Mouse (Mus musculus): ENCODE data around the gene Arhgap45. TPM values are rescaled to one million over a fixed set of nuclear protein-coding genes. Genes with fewer than 3 reads are reported as not detected.

Arhgap45 gene
- polyA plus RNA-seq, 2 experiments = 7.9 to 20.9 TPM

DNA sequence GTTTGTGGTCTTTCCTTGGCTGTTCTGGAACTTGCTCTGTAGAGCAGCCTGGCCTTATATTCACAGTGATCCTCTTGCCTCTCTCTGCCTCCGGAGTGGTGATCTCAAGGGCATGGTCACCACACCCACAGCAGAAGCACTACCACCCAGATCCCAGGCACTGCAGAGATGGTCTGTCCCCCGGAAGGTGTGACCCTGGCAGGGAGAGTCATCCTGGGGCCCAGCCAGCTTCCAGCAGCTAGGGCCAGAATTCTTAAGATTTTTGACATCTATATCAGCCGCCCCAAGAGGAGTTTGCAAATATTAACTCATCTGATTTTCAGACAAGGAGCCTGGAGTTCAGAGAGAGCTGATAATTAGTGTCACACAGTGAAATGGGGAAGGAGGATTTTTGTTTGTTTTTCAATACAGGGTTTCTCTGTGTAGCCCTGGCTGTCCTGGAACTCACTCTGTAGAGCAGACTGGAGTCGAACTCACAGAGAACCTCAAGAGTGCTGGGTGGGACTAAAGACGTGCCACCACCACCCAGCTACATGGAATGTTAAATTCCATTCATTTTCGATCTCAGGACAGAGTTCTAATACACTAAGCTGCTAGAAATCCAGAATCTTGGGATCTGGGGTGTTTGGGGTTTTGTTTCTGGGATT is 30.1 kb upstream of the Arhgap45 start:
- Histone ChIP-seq H3K4me1 (replicated peaks; ENCODE audit: control insufficient read depth in 2 of 2, insufficient read depth in 2 of 2, low read length in 1 of 2) (peaks cover 31 to 42% of the 10 kb centered on the region in 2 experiments), H3K36me3 (replicated peaks; ENCODE audit: control insufficient read depth, insufficient read depth, low read depth) (no peaks in the 10 kb centered on the region), H3K9ac (replicated peaks) (peak overlapping the region; percentile 96), H3K27ac (peak overlapping the region; percentile 97), H3K4me3 (ENCODE audit: insufficient read depth in 1 of 2, low read depth in 2 of 2, low read length in 2 of 2) (peak overlapping the region; percentile 59 to 97), H3K4me2 (ENCODE audit: low read depth) (peak overlapping the region; percentile 97), H3K9me3 (ENCODE audit: control insufficient read depth, low read length) (no peaks in the 10 kb centered on the region), H3K27me3 (ENCODE audit: control insufficient read depth, insufficient read depth, low read length) (peaks cover 23% of the 10 kb centered on the region)
- TF ChIP-seq CTCF (IDR thresholded peaks at IDR 0.05; ENCODE audit: low read depth) = no peak
- TF ChIP-seq EP300 (IDR thresholded peaks at IDR 0.05; ENCODE audit: low read depth) = no peak
- 19% methylated on average over 6 of the region's 6 CpGs for WGBS (ENCODE audit: insufficient replicate concordance)
- ATAC-seq (ENCODE audit: insufficient read depth) (peak; percentile 42), DNase-seq (ENCODE audit: low read depth in 3 of 3, low spot score in 3 of 3) (peak in 1 of 3 experiments; percentile 45)

DNA sequence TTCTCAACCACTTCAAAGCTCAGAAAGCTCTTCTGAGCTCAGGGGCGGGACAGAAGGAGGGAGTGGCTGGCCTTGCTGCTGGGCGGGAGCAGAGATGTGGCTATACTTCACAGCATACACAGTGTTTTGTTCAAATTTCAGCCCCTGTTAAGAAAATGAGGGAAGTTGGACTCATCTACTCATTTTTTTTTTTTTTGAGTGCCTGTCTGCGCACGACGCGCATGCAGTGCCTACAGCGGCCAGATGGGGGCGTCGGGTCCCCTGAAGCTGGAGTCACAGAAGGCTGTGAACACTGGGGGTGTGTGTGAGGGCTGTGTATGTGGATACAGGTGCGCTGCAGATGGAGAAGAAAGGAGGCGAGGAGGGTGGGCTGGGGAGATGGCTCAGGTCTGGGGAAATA is 29.5 kb upstream of the Arhgap45 start:
- Histone ChIP-seq H3K4me1 (replicated peaks; ENCODE audit: control insufficient read depth in 2 of 2, insufficient read depth in 2 of 2, low read length in 1 of 2) (peaks cover 31 to 42% of the 10 kb centered on the region in 2 experiments), H3K36me3 (replicated peaks; ENCODE audit: control insufficient read depth, insufficient read depth, low read depth) (no peaks in the 10 kb centered on the region), H3K9ac (replicated peaks) (peak overlapping the region; percentile 96), H3K4me3 (ENCODE audit: insufficient read depth in 1 of 2, low read depth in 2 of 2, low read length in 2 of 2) (peak overlapping the region in 1 of 2 experiments; percentile 97; a peak in 2 of 4 replicates), H3K9me3 (ENCODE audit: control insufficient read depth, low read length) (no peaks in the 10 kb centered on the region; the same call in 1 of the 2 replicates), H3K27ac (peak overlapping the region; percentile 97), H3K27me3 (ENCODE audit: control insufficient read depth, insufficient read depth, low read length) (peaks cover 23% of the 10 kb centered on the region), H3K4me2 (ENCODE audit: low read depth) (peak overlapping the region; percentile 97)
- TF ChIP-seq EP300 (IDR thresholded peaks at IDR 0.05; ENCODE audit: low read depth) (no peak), CTCF (IDR thresholded peaks at IDR 0.05; ENCODE audit: low read depth) (peak; percentile 94)
- WGBS (ENCODE audit: insufficient replicate concordance) = 2% methylated on average over 11 of the region's 11 CpGs
- no peak for ATAC-seq (ENCODE audit: insufficient read depth)
- DNase-seq (ENCODE audit: low read depth in 3 of 3, low spot score in 3 of 3) = peak in 2 of 3 experiments; percentile 63 to 70

DNA sequence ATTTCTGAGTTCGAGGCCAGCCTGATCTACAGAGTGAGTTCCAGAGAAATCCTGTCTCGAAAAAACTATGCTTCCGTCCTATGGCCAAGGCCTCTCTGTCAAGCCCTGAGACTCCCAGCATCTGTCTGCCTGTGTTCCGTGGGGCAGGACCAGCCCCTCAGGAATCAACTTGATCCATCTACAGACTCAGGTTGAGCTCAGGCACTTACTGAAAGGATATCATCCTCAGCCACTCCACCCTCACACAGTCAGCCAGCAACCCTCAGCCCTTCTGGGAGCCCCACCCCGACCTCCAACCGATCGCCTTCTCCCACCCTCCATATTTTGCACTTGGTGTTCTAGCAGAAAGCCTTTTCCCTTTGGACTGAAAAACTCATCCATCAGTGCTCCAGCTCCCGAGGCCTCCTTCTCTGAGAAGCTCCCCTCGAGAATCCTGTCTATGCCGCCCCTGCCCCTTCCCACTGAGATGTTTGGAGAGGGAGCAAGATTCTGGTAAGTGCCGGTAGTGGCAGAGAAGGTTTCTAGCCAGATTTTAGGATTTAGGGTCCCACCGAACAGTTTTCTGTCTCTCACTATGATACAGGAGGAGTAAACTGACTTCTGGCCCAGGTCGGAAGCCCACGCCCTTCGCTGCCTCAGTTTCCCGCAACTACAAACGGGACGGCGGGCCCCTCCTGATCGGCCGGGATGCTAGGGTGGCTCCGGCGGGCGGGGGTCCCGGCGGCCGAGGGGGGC is 28.5 kb upstream of the Arhgap45 start:
- H3K4me3 ChIP-seq (ENCODE audit: insufficient read depth in 1 of 2, low read depth in 2 of 2, low read length in 2 of 2) = peak overlapping the region; percentile 47 to 57
- peak overlapping the region; percentile 97 for H3K4me2 ChIP-seq (ENCODE audit: low read depth)
- no peak for ATAC-seq (ENCODE audit: insufficient read depth)
- H3K27me3 ChIP-seq (ENCODE audit: control insufficient read depth, insufficient read depth, low read length) = peaks cover 23% of the 10 kb centered on the region
- H3K4me1 ChIP-seq (replicated peaks; ENCODE audit: control insufficient read depth in 2 of 2, insufficient read depth in 2 of 2, low read length in 1 of 2) = peaks cover 30 to 41% of the 10 kb centered on the region in 2 experiments
- peak overlapping the region; percentile 45 for H3K9ac ChIP-seq (replicated peaks)
- 18% methylated on average over 27 of the region's 27 CpGs for WGBS (ENCODE audit: insufficient replicate concordance)
- H3K27ac ChIP-seq = no peak overlapping the region; the same call in 1 of the 2 replicates
- no peaks in the 10 kb centered on the region; the same call in 1 of the 2 replicates for H3K9me3 ChIP-seq (ENCODE audit: control insufficient read depth, low read length)
- no peak for DNase-seq (ENCODE audit: low read depth in 3 of 3, low spot score in 3 of 3)
- TF ChIP-seq EP300 (IDR thresholded peaks at IDR 0.05; ENCODE audit: low read depth) (no peak), CTCF (IDR thresholded peaks at IDR 0.05; ENCODE audit: low read depth) (no peak)
- H3K36me3 ChIP-seq (replicated peaks; ENCODE audit: control insufficient read depth, insufficient read depth, low read depth) = no peaks in the 10 kb centered on the region

DNA sequence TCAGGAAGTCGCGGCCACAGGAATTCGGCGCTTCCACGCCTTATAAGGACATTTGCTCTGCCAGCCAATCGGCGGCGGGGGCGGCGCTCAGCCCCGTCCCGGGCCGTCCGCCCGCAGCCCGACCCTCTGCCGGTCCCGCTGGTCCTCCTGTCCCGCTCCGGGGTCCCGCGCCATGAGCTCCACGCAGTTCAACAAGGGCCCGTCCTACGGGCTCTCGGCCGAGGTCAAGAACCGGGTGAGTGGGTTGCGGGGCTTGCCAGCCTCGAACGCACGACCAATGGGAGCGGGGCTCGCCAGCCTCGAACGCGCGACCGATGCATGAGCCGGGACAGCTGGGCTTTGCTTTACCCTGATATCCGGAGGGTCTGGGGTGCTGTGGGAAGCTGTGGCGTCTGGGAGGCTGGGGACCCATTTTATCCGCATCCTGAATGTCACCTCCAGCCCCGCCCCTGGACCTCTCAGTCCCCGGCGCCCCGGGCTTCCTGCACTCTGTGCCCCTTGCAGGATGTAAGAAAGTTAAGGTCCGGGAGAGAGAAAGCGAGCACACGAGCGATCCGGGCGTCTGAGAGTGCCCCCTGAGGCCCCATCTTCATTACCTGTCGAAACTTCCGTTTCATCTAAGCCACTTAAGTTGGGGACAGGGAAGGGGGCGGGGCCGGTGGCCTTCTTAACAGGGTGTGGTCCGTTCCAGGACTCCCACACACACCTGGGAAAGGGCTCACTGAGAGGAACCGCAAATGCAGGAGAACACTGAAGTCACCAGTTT is 27.8 kb upstream of the Arhgap45 start, which contains the start of gene Cnn2:
TSS of gene Cnn2 (plus strand) at position 79 of the 766 bp plus-strand sequence.
- H3K4me3 ChIP-seq (ENCODE audit: insufficient read depth in 1 of 2, low read depth in 2 of 2, low read length in 2 of 2) = peak within 1 kb of the TSS; percentile 47 to 57
- under 1% methylated on average over 59 of the region's 59 CpGs for WGBS (ENCODE audit: insufficient replicate concordance)
- peak within 1 kb of the TSS; percentile 45 for H3K9ac ChIP-seq (replicated peaks)
- H3K4me1 ChIP-seq (replicated peaks; ENCODE audit: control insufficient read depth in 2 of 2, insufficient read depth in 2 of 2, low read length in 1 of 2) = peaks cover 26 to 35% of the 10 kb centered on the region in 2 experiments
- no peak for DNase-seq (ENCODE audit: low read depth in 3 of 3, low spot score in 3 of 3)
- H3K27me3 ChIP-seq (ENCODE audit: control insufficient read depth, insufficient read depth, low read length) = peaks cover 23% of the 10 kb centered on the region
- no peaks in the 10 kb centered on the region for H3K36me3 ChIP-seq (replicated peaks; ENCODE audit: control insufficient read depth, insufficient read depth, low read depth)
- no peak for ATAC-seq (ENCODE audit: insufficient read depth)
- peak within 1 kb of the TSS; percentile 97 for H3K4me2 ChIP-seq (ENCODE audit: low read depth)
- no peak within 1 kb of the TSS; the same call in 1 of the 2 replicates for H3K27ac ChIP-seq
- TF ChIP-seq CTCF (IDR thresholded peaks at IDR 0.05; ENCODE audit: low read depth) = no peak
- no peak for TF ChIP-seq EP300 (IDR thresholded peaks at IDR 0.05; ENCODE audit: low read depth)
- no peaks in the 10 kb centered on the region; the same call in 1 of the 2 replicates for H3K9me3 ChIP-seq (ENCODE audit: control insufficient read depth, low read length)

All from liver, embryonic 14.5 days (tissue).